Mouse (Mus musculus): ENCODE data around the gene Ghsr.
"Not testable (repeated sequence)": the region's sequence is repeated elsewhere in the genome, so short reads cannot be mapped to it uniquely, and the experiment has no call there.

Gene Ghsr

DNA sequence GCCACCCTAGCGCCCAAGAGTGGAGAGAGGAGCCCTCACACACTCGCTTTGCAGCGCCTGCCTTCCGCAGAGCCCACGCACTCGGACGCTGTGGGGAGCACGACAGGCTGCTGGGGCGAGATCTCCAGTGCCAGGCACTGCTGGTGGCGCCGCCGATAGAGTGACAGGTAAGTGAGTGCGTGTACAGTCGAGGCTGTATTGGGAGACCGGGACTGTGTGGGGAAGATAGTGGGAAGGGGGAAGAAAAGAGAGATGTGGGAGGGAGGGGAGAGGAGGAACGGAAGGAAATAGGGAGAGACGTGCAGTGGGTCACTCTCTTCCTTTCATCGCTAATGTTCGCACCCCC lies at the start of gene Ghsr:
TSS of gene Ghsr (plus strand) at position 76 of the 346 bp plus-strand sequence.
- in situ Hi-C loops (cut with MseI, MboI): no loop called here

DNA sequence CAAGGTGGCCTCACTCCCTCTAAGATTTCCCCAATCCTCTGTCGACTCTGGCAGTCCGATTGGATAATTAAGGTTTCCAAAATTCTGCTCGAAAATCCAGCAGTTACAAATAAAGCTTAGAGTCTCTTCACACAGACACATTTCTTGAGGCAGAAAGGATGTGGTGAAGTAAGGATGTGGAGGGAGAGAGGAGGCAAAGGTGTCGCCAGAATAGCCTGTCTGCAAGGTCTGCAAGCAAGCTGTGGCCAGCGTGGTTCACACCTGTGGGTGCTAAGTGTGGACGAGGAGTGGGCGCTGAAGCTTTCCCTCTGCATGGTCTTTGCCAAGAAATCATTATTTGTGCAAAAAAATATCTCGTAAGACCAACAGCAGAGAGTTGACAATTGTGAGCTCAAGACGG lies 48.6 kb upstream of the Ghsr start:
- in situ Hi-C loops (cut with MseI, MboI): no loop called here

DNA sequence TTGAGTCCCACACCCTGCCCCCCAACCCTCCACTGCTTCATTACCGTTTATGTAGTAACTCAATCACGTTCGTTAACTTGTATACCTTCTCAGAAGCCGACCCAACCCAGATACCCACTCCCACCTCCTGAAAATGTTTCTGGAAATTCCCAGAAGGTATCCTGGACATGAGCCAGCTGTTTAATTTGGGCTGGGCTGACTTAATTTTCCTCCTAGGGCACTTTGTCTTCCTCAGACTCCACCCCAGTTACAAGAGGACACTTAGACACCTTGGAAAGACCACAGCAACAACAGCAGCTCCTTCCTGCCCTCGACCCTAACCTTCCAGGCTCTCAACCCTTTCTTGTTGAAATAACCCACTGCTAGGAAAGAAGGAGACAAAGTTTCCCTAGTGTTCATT lies 47.6 kb upstream of the Ghsr start:
- in situ Hi-C loops (cut with MseI, MboI): no loop called here

DNA sequence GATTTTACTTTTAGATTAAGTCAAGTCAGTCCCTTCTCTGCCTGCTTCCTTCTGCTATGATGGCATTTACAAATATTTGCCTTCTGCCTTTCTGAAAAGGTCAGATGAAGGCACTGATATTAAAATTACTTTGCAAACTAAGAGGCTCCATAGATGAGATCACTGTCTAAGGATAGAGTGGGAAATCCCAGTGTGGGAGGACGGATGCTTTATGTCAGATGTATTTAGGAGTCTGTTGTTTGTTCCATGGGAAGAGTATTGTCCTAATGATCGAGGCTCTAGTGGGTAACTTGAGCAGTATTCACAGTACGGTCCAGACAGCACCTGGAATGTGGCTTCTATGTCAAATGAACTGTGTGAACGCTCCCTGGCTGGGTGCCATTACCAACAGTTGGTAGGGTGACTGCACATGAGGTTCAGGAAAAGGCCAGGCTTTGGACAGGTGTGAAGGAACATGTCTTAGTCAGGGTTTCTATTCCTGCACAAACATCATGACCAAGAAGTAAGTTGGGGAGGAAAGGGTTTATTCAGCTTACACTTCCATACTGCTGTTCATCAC lies 44.4 kb upstream of the Ghsr start:
- in situ Hi-C loops (cut with MseI, MboI): no loop called here

DNA sequence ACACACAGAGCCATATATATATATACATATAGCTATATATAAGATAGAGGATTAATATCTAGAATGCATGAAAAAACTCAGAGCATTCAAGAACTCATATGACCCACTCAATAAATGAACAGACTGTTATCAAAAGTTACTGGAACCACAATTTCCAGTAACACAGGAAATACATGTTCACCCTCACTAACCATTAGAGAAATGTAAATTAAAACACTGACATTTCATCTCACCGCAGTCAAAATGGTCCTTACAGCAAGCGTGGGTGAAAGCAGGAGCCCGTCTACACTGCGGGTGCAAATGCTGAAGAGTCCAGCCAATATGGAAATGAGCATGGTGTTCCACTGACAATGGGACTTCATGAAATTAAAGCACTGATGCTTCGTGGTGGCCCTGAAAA lies 40.4 kb upstream of the Ghsr start:
- in situ Hi-C loops (cut with MseI, MboI): no loop called here

DNA sequence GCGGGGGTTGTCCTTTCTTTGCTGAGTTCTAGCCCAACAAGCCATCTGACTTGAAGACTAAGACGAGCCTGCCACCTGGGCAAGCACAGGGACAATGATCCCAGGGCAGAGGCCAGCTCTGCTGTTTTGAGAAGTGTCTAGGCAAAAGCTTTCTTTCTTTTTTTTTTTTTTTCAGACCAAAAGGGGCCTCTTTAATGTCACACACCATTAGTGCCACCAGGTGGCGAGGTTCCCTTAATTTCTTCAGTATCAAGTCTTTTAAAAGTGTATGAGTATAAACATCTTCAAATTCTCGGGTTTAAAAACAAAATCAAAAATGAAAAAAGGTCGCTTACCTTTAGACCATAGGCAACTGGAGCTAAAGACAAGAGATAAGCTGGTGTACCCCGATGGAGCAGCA lies 32.7 kb upstream of the Ghsr start:
- in situ Hi-C loops (cut with MseI, MboI): no loop called here

DNA sequence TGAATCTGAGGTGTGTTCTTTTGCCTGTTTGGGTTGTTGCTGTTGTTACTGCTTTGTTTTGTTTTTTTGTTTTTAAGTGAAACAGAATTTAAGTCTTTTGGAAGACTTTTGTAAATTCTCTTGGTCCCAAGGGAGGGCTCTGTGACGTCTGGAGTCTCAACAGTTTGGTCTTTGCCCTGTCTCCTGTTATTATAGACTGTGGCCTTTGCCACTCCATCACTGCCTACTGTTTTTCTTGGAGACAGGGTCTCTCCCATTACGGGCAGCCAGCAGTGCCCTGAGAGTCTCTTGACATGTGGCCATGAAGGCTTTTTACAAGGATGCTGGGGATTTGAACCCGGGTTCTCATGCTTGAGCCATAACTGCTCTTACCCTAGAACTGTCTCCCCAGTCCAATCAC lies 32.3 kb upstream of the Ghsr start:
- in situ Hi-C loops (cut with MseI, MboI): no loop called here

DNA sequence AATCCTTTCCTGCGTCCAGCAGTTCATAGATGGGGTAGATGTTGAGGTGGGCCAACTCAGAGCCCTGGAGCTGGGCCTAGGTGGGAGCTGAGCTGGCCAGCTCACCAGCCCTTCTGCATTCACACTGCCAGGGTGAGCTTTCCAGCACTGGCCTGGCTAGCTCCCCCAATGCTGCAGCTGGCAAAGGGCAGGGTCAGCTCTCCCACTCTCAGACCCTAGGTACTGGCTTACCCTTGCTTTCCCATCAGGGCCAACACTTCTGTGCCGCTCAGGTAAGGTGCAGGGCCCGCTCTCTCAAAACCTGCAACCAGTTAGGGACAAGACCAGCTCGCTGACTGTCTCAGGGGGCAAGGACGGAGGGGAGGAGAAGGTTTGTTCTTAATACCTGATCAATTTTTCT lies 30.4 kb upstream of the Ghsr start:
- in situ Hi-C loops (cut with MseI, MboI): no loop called here

DNA sequence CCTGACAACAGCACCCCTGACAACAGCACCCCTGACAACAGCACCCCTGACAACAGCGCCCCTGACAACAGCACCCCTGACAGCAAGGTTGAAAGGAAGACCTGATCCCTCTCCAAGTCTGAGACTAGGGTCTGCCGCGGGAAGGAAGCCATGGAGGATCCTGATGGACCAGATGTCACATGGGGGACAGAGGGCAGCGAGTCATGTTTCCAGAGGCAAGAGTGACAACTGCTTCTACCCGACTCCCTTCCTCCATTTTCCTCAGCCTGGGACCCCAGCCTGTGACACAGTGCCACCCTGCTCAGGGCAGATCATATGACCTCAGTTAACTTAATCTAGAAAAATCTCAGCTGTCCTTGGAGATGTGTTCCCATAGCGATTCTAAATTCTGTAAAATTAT lies 28.7 kb upstream of the Ghsr start:
- in situ Hi-C loops (cut with MseI, MboI): no loop called here

DNA sequence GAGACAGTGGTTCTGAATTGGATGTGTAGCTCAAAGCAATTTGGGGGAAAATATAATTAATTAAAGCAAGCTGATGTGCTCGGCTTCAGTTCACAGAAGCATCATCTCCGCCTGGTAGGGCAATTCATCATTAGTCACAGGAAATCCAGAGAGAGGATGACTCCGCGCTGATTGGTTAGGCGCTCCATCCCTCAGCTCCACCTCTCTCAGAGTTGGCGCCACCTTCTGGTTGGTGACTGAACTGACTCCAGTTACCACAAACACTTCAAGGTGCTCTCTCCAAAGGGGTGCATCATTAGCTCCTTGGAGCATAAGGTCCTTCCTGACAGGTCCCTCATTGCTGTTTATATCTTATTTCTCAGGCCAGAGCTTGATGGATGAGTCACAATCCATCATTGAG lies 25.6 kb upstream of the Ghsr start:
- in situ Hi-C loops (cut with MseI, MboI): no loop called here

DNA sequence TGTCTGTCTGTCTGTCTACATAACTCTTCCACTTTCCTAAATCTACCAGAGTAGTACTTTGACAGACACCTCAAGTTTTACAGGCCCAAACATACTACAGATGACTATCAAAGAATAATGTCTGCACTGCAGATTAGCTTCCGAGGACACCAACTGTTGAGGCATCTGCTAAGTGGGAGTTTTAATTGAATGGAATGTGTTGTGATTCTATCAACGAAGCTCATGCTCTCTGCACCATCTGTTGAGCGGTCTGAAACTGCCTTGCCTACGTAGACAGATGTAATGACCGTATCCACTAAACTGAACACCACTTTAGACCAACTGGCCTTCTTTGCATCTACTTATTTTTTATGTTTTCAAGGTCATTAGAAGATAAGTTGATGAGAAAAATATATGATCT lies 22.7 kb upstream of the Ghsr start:
- in situ Hi-C loops (cut with MseI, MboI): no loop called here

DNA sequence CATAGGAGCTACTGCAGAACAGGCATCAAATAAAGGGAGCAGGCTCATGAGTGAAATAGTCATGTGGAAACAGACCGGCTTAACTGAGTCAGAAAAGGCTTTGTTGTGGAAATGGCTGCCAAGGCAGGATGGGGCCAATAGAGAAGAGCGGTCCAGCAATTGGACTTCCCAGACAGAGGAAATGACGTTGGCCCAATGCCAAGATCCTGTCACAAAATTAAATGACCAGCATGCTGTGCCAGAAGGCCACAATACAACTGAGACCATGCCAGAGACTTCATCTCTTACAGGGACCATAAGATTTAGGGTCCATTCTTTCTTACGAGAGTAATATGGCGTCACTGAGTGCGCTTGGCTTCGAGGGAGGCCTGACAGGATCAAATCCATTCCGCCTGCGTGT lies 20.0 kb upstream of the Ghsr start:
- in situ Hi-C loops (cut with MseI, MboI): no loop called here

DNA sequence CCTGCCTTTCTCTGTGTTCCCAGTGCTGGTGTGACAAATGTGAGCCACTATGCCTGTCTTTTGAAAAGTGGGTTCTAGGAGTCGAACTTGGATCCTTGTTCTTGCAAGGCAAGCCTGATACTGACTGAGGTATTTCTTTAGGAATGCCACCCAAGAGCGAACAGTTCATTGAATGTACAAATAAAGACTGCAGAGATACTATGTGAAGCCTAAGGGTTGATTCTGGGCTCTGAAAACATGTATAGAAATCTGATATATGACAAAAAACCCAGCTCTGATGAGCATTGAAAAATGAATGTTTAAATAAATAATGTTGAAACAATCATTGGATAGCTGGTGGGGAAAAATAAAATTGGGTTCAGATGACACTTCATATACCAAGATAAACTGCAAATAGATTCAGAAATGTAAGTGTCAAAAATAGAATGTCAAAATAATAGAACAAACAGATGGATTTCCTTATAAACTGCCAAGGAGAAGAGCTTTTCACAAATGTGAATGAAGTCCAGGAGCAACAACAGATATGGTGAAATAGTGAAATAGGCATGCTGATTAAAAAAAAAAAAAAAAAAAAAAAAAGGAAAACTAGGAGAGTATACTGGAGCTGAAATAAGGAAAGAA lies 11.9 kb upstream of the Ghsr start:
- in situ Hi-C loops (cut with MseI, MboI): no loop called here

DNA sequence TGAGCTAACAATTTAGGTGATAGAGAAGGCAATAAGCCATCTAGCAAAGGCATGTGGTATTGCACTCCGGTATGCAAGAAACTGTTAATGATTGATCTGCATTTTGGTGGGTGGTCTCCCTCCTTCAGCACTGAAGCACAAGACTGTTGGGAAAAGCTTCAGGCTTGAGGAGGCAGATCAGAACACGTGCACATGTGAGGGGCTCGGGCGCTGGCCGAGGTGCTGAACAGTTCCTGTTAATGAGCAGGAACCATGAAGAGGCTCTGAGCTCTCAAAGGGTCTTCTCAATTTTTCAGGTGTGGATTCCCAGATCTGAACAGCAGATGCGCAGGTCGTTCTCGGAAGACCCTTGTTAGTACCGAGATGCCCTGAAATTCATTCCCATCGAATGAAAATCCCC lies 1.0 kb upstream of the Ghsr start:
- in situ Hi-C loops (cut with MseI, MboI): no loop called here

DNA sequence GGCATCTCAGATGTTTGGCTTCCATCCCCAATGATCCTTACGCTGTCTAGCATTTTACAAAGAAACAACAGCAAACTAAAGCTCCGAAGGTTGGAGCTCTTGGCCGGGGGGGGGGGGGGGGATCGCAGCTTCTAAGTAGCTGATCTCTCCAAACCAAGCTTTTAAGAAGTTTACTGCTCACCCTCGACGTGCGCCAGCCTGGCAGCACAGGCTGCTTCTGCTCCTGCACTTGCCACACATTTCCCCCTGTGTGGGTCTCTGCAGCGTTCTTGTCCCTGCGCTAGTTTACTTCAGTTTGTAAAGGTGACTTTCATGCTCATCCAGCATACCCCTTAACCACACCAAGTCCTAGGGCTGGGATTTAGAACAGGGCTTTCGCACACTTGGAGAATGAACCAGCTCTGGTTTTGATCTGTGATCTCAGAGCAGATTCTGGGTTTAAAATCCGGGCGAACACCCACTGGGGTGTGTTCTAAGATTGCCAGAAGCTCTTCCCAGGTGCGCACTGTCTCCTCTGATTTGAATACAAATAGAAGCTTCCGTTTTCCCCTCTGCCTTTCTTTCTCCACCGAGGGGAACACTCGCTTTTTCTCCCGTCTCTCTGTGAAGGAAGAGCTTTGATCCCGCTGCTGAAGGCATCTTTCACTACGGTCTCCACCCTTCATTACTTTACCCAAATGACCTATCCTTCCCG lies 422 bp upstream of the Ghsr start:
- in situ Hi-C loops (cut with MseI, MboI): no loop called here

DNA sequence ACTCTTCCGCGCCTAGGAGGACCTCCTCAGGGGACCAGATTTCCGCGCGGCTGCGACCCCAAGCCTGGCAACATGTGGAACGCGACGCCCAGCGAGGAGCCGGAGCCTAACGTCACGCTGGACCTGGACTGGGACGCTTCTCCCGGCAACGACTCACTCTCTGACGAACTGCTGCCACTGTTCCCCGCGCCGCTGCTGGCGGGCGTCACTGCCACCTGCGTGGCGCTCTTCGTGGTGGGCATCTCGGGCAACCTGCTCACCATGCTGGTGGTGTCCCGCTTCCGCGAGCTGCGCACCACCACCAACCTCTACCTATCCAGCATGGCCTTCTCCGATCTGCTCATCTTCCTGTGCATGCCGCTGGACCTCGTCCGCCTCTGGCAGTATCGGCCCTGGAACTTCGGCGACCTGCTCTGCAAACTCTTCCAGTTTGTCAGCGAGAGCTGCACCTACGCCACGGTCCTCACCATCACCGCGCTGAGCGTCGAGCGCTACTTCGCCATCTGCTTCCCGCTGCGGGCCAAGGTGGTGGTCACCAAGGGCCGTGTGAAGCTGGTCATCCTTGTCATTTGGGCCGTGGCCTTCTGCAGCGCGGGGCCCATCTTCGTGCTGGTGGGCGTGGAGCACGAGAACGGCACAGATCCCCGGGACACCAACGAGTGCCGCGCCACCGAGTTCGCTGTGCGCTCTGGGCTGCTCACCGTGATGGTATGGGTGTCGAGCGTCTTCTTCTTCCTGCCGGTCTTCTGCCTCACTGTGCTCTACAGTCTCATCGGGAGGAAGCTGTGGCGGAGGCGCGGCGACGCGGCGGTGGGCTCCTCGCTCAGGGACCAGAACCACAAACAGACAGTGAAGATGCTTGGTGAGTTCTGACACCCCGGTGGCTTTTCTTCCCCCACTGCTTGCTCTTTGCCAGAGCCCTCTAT lies 837 bp downstream of the Ghsr start:
- in situ Hi-C loops (cut with MseI, MboI): no loop called here

DNA sequence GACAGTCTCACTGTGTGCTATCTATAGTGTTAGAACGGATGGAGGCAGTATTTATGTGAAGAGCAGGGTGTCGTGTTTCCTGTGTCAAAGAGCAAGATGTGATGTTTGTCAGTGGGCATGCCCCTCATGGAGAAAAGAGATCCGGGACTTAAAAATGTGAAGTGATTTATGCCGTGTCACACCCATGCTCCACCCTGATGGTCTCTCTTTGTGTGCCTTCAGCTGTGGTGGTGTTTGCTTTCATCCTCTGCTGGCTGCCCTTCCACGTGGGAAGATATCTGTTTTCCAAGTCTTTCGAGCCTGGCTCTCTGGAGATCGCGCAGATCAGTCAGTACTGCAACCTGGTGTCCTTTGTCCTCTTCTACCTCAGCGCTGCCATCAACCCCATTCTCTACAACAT lies 3.2 kb downstream of the Ghsr start:
- in situ Hi-C loops (cut with MseI, MboI): no loop called here

DNA sequence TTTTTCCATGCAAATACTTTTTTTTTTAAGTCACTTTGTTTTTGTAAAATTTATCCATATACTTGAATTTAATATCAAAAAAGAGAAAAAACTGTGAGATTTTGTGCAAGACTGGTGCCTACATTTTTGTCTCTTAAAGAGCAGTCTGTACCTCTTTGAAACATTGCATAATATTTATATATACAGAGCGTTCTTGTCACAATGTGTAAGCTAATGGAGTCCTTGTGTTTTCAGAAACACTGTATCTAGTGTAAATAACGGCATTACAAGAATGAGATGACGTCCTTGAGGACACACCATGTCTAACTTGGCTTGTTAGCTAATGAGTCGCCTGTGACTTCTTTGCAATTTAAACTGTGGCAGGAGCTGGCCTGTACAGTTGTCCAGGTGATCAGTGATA lies 6.8 kb downstream of the Ghsr start:
- in situ Hi-C loops (cut with MseI, MboI): no loop called here

DNA sequence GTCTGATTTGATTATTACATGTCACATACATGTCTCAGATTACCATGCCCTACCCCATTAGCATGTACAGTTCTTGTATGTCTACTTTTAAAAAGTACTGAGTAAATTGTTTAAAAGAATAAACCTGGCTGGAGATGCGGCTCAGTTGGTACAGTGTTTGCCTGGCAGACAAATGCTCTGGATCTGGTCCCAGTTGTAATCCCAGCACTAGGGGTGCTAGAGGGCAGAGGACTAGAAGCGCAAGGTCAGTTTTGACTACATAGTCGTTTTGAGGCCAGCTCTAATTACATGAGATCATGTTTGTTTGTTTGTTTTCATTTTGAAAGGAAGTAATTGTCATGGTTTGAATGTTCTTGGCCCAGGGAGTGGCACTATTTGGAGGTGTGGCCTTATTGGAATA lies 13.7 kb downstream of the Ghsr start:
- in situ Hi-C loops (cut with MseI, MboI): no loop called here

DNA sequence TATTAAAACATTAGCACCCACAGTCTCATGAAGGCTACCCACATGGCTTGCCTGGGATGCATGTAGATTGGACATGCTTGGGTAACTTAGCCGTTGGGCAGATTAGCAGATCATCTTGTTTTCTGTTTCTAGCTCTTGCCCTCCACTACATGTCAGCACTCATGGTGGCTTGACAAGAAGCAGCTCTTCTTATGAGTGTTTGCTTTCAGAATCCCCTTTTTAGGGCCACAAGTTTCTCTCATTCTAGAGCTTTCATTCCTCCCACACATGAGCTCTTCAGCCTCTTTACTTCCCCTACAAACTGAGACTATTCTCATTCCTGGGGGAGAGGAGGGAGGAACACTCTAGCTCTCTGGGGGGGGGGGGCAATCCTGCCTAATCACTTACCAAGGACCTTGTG lies 18.8 kb downstream of the Ghsr start:
- in situ Hi-C loops (cut with MseI, MboI): no loop called here

DNA sequence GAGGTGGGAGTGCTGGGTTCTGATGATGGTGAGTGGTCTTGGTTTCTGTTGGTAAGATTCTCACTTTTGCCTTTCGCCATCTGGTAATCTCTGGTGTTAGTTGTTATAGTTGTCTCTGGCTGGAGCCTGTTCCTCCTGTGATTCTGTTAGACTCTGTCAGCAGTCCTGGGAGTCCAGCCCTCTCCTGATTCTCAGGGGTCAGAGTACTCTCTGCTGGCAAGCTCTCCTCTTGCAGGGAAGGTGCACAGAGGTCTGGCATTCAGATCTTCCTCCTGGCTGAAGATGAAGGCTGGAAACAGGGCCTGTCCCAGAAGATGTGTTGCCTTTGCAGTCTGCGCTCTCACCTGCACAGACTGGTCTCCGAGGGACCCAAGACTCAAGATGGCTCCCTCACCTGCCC lies 29.8 kb downstream of the Ghsr start:
- in situ Hi-C loops (cut with MseI, MboI): not testable (repeated sequence)

DNA sequence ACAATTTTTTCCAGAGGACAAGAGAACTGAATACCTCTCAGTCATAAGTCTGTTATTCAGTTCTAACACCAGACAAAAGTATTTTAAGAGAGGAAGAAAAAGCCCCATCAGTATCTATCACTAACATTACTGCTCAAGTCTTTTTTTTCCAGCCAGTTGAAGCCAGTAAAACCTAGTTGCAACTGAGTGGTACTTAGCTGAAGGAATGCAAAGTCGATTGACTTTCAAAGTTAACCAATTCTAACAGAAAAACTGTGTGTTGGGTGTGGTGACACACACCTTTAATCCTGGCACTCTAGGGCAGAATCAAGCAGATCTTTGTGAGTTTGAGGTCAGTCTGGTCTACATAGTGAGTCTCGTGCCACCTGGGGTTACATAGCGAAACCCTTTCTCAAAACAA lies 35.3 kb downstream of the Ghsr start:
- in situ Hi-C loops (cut with MseI, MboI): no loop called here

DNA sequence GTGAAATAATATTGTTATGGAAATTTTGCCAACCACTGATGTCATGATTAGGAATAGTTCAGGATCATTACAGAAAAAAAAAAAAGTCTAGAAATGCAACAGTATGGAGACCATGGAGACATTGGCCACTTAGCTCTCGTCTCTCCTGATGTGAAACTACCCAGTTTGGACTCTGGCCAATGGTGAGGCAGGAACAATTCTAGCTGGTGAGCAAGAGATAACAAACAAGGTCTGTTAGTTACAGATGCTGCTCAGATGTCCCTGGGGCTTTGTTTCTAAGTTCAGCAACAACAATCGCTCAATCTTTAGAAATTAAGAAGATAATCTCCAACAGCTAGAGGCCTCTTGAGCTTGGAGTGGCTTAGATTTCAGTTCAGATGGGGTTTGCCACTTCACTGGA lies 37.4 kb downstream of the Ghsr start:
- in situ Hi-C loops (cut with MseI, MboI): no loop called here
